Mouse (Mus musculus): ENCODE results near the gene Pigg. TPM values are rescaled to one million over a fixed set of nuclear protein-coding genes. Genes with fewer than 3 reads are reported as not detected.

Pigg gene
- 1 to 10 TPM; 2.3 to 2.9 TPM for total RNA-seq (2023)

GRCm38 (mm10) chr5:108312224-108313064 is at the start of gene Pigg:
Pigg (plus strand) TSS chr5:108312609.

GRCm38 (mm10) chr5:108268127-108269062 is 44.0 kb upstream of the Pigg start, which contains the start of gene Dr1:
Dr1 (plus strand) TSS chr5:108268897.

GRCm38 (mm10) chr5:108367871-108368332 is 55.5 kb downstream of the Pigg start, which contains the start of gene Gm42517:
Gm42517 (minus strand) TSS chr5:108367922.

GRCm38 (mm10) chr5:108388201-108388600 is 75.8 kb downstream of the Pigg start, which contains the start of gene Pde6b:
Pde6b (plus strand) TSS chr5:108388391.

Other genes with a start within 250 kb of the Pigg start
- gene Mtf2, start 246.9 kb upstream of the Pigg start, total RNA-seq (2023), result 10 to 100 TPM; 33.1 to 36.8 TPM
- gene Tmed5, start 180.0 kb upstream of the Pigg start, total RNA-seq (2023), result 100 to 1,000 TPM; 105 to 116 TPM
- under 1 TPM; 0.39 to 0.86 TPM for gene Ccdc18, start 179.7 kb upstream of the Pigg start, total RNA-seq (2023)
- 10 to 100 TPM; 65.6 to 72.5 TPM for gene Dr1, start 43.7 kb upstream of the Pigg start, total RNA-seq (2023)
- not detected for gene Gm42517, start 55.3 kb downstream of the Pigg start, total RNA-seq (2023)
- not detected for gene Pde6b, start 75.8 kb downstream of the Pigg start, total RNA-seq (2023)
- gene Atp5k, start 121.8 kb downstream of the Pigg start, total RNA-seq (2023), result 100 to 1,000 TPM in 1 of 2 experiments, 10 to 100 TPM in 1; 64.1 to 125 TPM
- gene Mfsd7a, start 136.3 kb downstream of the Pigg start, total RNA-seq (2023), result 10 to 100 TPM; 43.1 to 44.4 TPM
- 10 to 100 TPM; 20.5 to 25.2 TPM for gene Pcgf3, start 148.6 kb downstream of the Pigg start, total RNA-seq (2023)
- gene Cplx1, start 237.4 kb downstream of the Pigg start, total RNA-seq (2023), result not detected

All from monocyte, adult 59 days (primary cell).